Mouse (Mus musculus) kidney, embryonic 14.5 days (tissue): ENCODE results near the gene Tubb5. TPM values are rescaled to one million over a fixed set of nuclear protein-coding genes. Genes with fewer than 3 reads are reported as not detected.

Experiments
- ATAC-seq: fragments of 200-750 bp; cut with Nextera tagmentation; 2 replicates; pipeline ENCODE4 v1.8.0; 2017; ENCODE audit warnings: moderate number of reproducible peaks, mild to moderate bottlenecking, moderate TSS enrichment, moderate library complexity; ENCODE audit not compliant: low FRiP score, low TSS enrichment
- H3K27ac ChIP-seq: fragments of 300-500 bp; sonication (generic); 2 replicates; pipeline ENCODE4 v1.5.1; 2014; ENCODE audit warnings: low read depth, mild to moderate bottlenecking, low read length, moderate library complexity, mixed read lengths
- H3K27me3 ChIP-seq: fragments of 300-500 bp; sonication (generic); 2 replicates; pipeline ENCODE4 v1.6.1; 2014; ENCODE audit warnings: mild to moderate bottlenecking, low read length; ENCODE audit not compliant: control insufficient read depth, insufficient read depth
- H3K36me3 ChIP-seq: fragments of 300-500 bp; sonication (generic); 2 replicates; pipeline ENCODE4 v1.6.1; 2014; ENCODE audit warnings: low read length, mixed read lengths; ENCODE audit not compliant: control insufficient read depth, insufficient read depth
- H3K4me1 ChIP-seq: fragments of 300-500 bp; sonication (generic); 2 replicates; pipeline ENCODE4 v1.6.1; 2014; ENCODE audit warnings: low read length, mixed read lengths; ENCODE audit not compliant: control insufficient read depth, insufficient read depth
- H3K4me2 ChIP-seq: fragments of 300-500 bp; sonication (generic); replicated peaks from 2 replicates; pipeline ENCODE4 v1.6.1; 2014; ENCODE audit warnings: low read depth, mild to moderate bottlenecking, low read length
- H3K4me3 ChIP-seq: fragments of 300-500 bp; sonication (generic); 2 replicates; pipeline ENCODE4 v1.5.1; 2014; ENCODE audit warnings: mild to moderate bottlenecking, low read length
- H3K9ac ChIP-seq: fragments of 300-500 bp; sonication (generic); 2 replicates; pipeline ENCODE4 v1.6.1; 2014; ENCODE audit warnings: low read depth, mild to moderate bottlenecking, low read length, moderate library complexity
- H3K9me3 ChIP-seq: fragments of 300-500 bp; sonication (generic); 2 replicates; pipeline ENCODE4 v1.6.1; 2016; ENCODE audit warnings: low read length; ENCODE audit not compliant: control insufficient read depth
- WGBS: fragments of 180-500 bp; shearing (Covaris S2); extraction: QIAGEN DNeasy Blood & Tissue Kit; methylation state at CpG from one replicate; pipeline ENCODE4 v1.1.7; 2014; 5-methylcytosine and 5-hydroxymethylcytosine counted together
- polyA plus RNA-seq: library from polyadenylated mRNA; unstranded; fragments of >200 nt; fragmentation: Nextera tagmentation; extraction: Ambion mirVana; gene quantifications from 2 replicates; pipeline ENCODE4 v1.2.1, GENCODE M21; 2014

Tubb5 gene
- polyA plus RNA-seq, 1 experiment from 2014 or later = 1,103 TPM

DNA sequence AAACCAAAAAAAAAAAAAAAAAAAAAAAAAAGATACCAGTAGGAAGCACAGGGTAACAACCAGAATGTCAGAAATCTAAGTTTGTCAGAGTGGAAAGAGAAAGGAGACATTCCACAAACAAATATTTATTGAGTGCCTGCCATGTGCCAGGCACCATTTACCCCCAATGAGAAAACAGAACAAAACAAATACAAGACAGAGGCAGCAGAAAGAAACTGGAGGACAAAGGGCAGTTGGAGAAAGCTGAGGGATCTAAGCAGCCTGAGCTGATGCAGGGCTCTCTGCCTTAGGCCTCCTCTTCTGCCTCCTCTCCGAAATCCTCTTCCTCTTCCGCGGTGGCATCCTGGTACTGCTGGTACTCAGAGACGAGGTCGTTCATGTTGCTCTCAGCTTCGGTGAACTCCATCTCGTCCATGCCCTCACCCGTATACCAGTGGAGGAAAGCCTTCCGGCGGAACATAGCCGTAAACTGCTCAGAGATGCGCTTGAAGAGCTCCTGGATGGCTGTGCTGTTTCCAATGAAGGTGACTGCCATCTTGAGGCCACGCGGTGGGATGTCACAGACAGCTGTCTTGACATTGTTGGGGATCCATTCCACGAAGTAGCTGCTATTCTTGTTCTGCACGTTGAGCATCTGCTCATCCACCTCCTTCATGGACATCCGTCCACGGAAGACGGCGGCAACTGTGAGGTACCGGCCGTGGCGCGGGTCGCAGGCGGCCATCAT, 3.2 kb downstream of the Tubb5 start:
- peaks cover 54% of the 10 kb centered on the region for H3K36me3 ChIP-seq
- H3K4me3 ChIP-seq = peak overlapping the region; percentile 91
- H3K27me3 ChIP-seq = no peaks in the 10 kb centered on the region
- no peak overlapping the region for H3K27ac ChIP-seq
- peak overlapping the region; percentile 87; the same call in 1 of the 2 replicates for H3K9ac ChIP-seq
- no peak for ATAC-seq
- H3K4me1 ChIP-seq = peaks cover 28% of the 10 kb centered on the region
- 70% methylated on average over 26 of the region's 26 CpGs for WGBS
- H3K4me2 ChIP-seq = peak overlapping the region; percentile 78
- H3K9me3 ChIP-seq = no peaks in the 10 kb centered on the region

DNA sequence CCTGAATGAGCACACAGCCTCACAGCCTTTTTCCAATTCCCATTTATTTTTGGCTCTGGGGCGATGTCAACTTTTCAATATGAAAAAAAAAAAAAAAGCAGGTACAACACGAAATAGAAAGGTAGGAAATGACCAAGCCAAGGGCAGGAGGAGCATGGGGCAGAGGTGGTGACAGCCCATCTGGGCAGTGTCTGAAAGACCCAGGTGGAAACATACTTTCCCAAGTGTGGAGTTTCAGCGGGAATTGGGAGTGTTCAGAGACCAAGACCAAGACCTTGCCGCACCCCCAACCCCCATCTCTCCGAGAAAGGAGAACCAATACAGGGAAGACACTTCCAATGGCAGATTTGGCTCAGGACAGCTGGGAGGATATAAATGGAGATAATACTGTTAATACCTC, 4.2 kb downstream of the Tubb5 start:
- WGBS = 55% methylated on average over 5 of the region's 5 CpGs
- Histone ChIP-seq H3K9ac (no peak overlapping the region), H3K4me2 (peak overlapping the region; percentile 78; the same call in 1 of the 2 replicates), H3K9me3 (no peaks in the 10 kb centered on the region), H3K4me3 (no peak overlapping the region), H3K36me3 (peaks cover 54% of the 10 kb centered on the region), H3K27ac (no peak overlapping the region), H3K27me3 (no peaks in the 10 kb centered on the region), H3K4me1 (peaks cover 26% of the 10 kb centered on the region)
- ATAC-seq = no peak

DNA sequence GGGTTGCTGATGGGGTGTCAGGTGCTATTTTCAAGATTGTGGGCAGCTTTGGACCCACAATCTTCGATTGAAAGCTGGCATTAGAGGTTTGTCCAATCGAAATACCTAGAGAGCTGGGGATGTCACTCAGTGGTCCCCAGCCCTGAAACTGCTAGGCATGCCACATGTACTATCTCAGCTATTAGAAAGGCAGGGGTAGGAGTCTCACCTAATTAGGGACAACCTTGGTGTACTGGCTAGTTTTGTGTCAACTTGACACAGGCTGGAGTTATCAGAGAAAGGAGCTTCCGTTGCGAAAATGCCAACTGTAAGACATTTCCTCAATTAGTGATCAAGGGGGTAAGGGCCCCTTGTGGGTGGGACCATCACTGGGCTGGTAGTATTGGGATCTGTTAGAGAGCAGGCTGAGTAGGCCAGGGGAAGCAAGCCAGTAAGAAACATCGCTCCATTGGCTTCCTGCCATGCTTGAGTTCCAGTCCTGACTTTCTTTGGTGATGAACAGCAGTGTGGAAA, 4.8 kb downstream of the Tubb5 start:
- no peak for ATAC-seq
- Histone ChIP-seq H3K27ac (no peak overlapping the region), H3K9me3 (no peaks in the 10 kb centered on the region), H3K27me3 (no peaks in the 10 kb centered on the region), H3K9ac (no peak overlapping the region), H3K4me1 (peaks cover 26% of the 10 kb centered on the region), H3K4me3 (no peak overlapping the region), H3K36me3 (peaks cover 54% of the 10 kb centered on the region), H3K4me2 (no peak overlapping the region)
- 31% methylated on average over 5 of the region's 5 CpGs for WGBS

DNA sequence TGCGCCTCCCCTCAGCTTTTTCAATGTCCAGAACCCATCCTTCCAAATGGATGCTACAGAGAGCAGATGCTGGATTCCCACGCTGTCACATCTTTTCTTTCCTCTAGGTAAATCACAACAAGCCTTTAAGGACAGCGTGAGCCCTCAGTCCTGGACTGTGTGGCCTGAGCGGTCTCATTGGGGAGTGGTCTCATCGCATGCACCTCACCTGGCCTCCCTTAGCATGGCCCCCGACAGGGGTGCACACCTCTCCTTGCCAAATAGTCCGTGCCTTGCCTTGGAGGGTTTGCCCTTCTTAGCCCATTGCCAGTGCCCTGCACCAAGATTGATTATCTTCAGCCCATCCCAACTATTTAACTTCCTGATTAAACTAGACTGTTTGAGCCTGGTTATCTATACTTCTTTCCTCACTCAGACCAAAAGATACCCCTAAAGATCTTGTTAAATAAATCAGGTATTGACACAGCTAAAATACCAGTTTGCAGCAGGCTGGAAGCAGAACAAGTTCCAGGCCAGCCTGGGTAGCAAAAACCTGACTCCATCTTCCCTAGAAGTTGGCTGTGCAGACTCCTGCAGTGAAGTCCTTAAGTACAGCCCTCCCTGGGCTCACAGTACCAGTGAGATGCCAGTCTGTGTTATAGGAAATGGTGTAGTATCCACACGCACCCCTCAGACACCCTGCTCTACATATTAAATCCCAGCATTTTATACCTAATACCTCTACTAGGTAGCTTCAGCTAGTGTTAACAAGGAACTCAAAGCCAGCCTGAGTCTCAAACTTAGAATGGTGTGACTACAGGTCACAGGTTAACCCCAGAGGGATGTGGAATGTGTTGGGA, 5.5 kb downstream of the Tubb5 start:
- no peak for ATAC-seq
- Histone ChIP-seq H3K4me2 (no peak overlapping the region), H3K27me3 (no peaks in the 10 kb centered on the region), H3K9ac (no peak overlapping the region), H3K4me1 (peaks cover 26% of the 10 kb centered on the region), H3K9me3 (no peaks in the 10 kb centered on the region), H3K36me3 (peaks cover 57% of the 10 kb centered on the region), H3K27ac (no peak overlapping the region), H3K4me3 (no peak overlapping the region)
- 63% methylated on average over 8 of the region's 8 CpGs for WGBS

DNA sequence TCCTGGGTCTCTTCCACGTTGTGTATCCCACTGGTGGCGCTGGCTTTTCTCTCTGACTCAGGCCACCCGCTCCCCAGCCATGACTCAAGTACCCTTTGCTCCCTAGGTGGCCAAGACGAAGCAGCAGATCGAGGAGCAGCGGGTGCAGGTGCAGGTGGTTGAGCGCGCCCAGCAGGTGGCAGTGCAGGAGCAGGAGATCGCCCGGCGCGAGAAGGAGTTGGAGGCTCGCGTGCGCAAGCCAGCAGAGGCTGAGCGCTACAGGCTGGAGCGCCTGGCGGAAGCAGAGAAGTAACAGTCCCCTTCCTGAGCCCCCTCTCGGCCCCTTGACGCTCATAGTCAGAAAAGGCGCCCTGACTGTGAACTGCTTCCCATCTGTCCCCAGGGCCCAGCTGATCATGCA, 8.4 kb downstream of the Tubb5 start:
- 2% methylated on average over 21 of the region's 21 CpGs for WGBS
- H3K4me1 ChIP-seq = peaks cover 12% of the 10 kb centered on the region; the same call in 1 of the 2 replicates
- no peaks in the 10 kb centered on the region for H3K27me3 ChIP-seq
- 0 out of 2 replicates have a peak overlapping the region, but pooled peaks have one; percentile 5 for H3K4me2 ChIP-seq
- peak; percentile 75 for ATAC-seq
- no peak overlapping the region for H3K9ac ChIP-seq
- no peaks in the 10 kb centered on the region for H3K9me3 ChIP-seq
- peak overlapping the region; percentile 7 for H3K4me3 ChIP-seq
- peaks cover 51% of the 10 kb centered on the region for H3K36me3 ChIP-seq
- H3K27ac ChIP-seq = no peak overlapping the region

DNA sequence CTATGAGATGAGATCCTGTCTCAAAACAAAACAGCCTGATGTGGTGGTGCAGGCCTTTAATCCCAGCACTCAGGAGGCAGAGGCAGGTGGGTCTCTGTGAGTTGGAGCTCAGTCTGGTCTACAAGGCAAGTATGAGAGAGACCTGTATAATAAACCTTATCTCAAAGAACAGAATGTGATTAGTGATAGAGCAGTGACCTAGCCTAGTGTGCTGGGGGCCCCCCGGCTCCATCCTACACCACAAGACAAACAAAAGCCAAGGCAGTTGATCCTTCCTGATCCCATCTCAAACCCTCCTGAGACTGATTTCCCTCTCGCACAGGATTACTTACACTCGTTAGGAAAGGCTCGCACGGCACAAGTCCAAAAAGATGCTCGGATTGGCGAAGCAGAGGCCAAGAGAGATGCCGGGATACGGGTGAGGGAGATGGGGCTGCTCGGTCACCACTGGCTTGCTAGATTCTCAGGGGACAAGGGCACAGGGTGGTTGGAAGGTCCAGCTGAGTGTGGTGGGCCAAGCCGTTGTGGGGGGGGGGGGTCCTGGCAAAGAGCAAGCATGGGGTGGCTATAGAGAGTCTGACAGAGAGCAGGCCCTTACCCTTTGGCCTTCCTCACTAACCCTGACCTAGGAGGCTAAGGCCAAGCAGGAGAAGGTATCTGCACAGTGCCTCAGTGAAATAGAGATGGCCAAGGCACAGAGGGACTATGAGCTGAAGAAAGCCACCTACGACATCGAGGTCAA, 12.8 kb downstream of the Tubb5 start:
- no peak overlapping the region for H3K4me2 ChIP-seq
- no peak overlapping the region for H3K9ac ChIP-seq
- peaks cover 19% of the 10 kb centered on the region; the same call in 1 of the 2 replicates for H3K36me3 ChIP-seq
- H3K4me1 ChIP-seq = peaks cover 5% of the 10 kb centered on the region; the same call in 1 of the 2 replicates
- ATAC-seq = no peak
- H3K9me3 ChIP-seq = no peaks in the 10 kb centered on the region
- no peak overlapping the region for H3K4me3 ChIP-seq
- 94% methylated on average over 13 of the region's 13 CpGs for WGBS
- no peak overlapping the region for H3K27ac ChIP-seq
- H3K27me3 ChIP-seq = no peaks in the 10 kb centered on the region

DNA sequence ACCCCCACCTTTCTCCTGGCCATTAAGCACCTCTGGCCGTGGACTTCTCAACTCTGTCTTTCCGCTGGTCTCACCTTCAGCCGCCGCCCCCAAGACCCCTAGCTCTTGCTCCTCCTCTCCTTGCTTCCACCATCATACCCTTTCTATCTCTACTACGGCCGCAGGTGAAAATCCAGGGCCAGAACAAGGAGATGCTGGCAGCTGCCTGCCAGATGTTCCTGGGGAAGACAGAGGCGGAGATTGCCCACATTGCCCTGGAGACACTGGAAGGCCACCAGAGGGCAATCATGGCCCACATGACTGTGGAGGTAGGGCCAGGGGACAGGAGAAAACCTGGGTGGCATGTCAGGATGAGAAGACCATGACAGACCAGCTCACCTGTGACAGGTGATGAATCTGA, 13.7 kb downstream of the Tubb5 start:
- Histone ChIP-seq H3K4me1 (no peaks in the 10 kb centered on the region), H3K27me3 (no peaks in the 10 kb centered on the region), H3K9ac (no peak overlapping the region), H3K36me3 (peaks cover 19% of the 10 kb centered on the region; the same call in 1 of the 2 replicates), H3K4me2 (no peak overlapping the region), H3K27ac (no peak overlapping the region), H3K4me3 (peak overlapping the region; percentile 56; the same call in 1 of the 2 replicates), H3K9me3 (no peaks in the 10 kb centered on the region)
- WGBS = 61% methylated on average over 7 of the region's 7 CpGs
- no peak for ATAC-seq

DNA sequence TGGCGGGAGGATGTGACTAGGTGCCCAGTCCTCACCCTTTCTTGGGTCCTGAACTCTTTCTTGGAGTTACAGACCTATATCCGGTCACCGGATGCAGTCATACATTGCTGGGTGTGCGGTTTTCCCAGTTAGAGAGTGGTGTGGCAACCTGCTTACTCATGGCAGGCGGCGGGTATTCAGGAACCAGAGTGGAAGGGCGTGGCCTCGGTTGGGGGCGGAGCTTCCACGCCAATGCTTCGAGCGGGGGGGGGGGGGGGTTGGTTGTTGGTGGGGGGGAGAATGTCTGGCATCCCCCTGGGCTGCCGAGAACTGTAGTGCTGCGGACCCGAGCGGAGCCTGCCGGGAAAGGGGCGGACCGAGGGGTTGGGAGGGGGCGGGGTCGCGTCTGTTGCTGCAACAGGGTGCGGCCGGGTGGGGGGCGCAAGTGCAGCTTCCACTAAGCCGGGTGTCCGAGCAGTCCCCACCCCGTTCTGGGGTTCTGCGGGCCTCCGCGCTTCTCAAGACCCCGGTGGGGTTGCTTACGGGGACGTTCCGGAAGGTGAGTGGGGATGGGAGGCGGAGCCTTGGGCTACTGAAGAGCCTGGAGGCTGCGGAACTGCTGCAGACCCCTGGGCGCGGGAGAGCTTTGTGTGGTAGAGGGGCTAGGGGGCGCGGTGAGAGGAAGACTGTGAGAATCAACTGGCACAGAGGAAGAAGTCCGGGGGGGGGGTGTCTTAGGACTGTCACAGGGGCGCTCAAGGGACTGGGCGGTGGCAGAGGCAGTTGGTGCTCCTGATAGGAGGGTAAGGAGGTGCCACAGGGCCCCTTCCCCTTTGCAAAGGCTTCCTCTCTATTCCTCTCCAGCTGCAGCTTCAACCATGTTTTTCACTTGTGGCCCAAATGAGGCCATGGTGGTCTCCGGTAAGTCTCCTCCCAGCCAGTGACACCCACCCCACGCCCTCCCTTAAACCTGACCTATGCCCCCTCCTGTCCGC, 14.9 kb downstream of the Tubb5 start, which contains the start of gene Flot1:
TSS of gene Flot1 (plus strand) at position 267 of the 974 bp plus-strand sequence.
- Histone ChIP-seq H3K4me2 (peak within 1 kb of the TSS; percentile 97), H3K9me3 (no peaks in the 10 kb centered on the region), H3K4me3 (peak within 1 kb of the TSS; percentile 56), H3K27me3 (no peaks in the 10 kb centered on the region), H3K4me1 (no peaks in the 10 kb centered on the region), H3K27ac (peak within 1 kb of the TSS; percentile 79), H3K9ac (peak within 1 kb of the TSS; percentile 72), H3K36me3 (peaks cover 19% of the 10 kb centered on the region; the same call in 1 of the 2 replicates)
- peak; percentile 90 for ATAC-seq
- WGBS = under 1% methylated on average over 47 of the region's 47 CpGs
